Mouse (Mus musculus) heart, adult 2 months (tissue): Measurements from ENCODE around the gene Inca1. TPM values are rescaled to one million over a fixed set of nuclear protein-coding genes. Genes with fewer than 3 reads are reported as not detected.

ENCODE experiments used
- DNase-seq, 2 experiments: peaks; one replicate each; pipeline ENCODE4 v3.0.0; 2021
- H3K27ac ChIP-seq: fragments of 200-600 bp; 2 replicates; pipeline ENCODE4 v1.8.1; 2022
- H3K27me3 ChIP-seq: fragments of 200-500 bp; 2 replicates; pipeline ENCODE4 v1.6.1; 2012; ENCODE audit warnings: mild to moderate bottlenecking, low read length, inconsistent platforms, mixed read lengths; ENCODE audit not compliant: control insufficient read depth, insufficient read depth
- H3K36me3 ChIP-seq: fragments of 200-500 bp; 2 replicates; pipeline ENCODE4 v1.6.1; 2012; ENCODE audit warnings: low read length, inconsistent platforms; ENCODE audit not compliant: control insufficient read depth, insufficient read depth
- H3K4me1 ChIP-seq: fragments of 200-500 bp; 2 replicates; pipeline ENCODE4 v1.6.1; 2011; ENCODE audit warnings: low read length; ENCODE audit not compliant: control insufficient read depth, insufficient read depth
- H3K4me3 ChIP-seq: fragments of 200-600 bp; 2 replicates; pipeline ENCODE4 v1.8.1; 2022
- H3K79me2 ChIP-seq: fragments of 200-500 bp; replicated peaks from 2 replicates; pipeline ENCODE4 v1.6.1; 2012; ENCODE audit warnings: mild to moderate bottlenecking, inconsistent platforms, low read length, moderate library complexity, mixed read lengths; ENCODE audit not compliant: control insufficient read depth, insufficient read depth
- H3K9ac ChIP-seq: fragments of 200-500 bp; 2 replicates; pipeline ENCODE4 v1.6.1; 2012; ENCODE audit warnings: low read depth, mild to moderate bottlenecking, control low read depth, inconsistent platforms, low read length, mixed read lengths
- CTCF ChIP-seq: fragments of 200-600 bp; IDR thresholded peaks from 2 replicates; pipeline ENCODE4 v1.8.1; 2022; ENCODE audit warnings: antibody characterized with exemption, mild to moderate bottlenecking, moderate library complexity
- EP300 ChIP-seq: fragments of 200-500 bp; IDR thresholded peaks from 2 replicates; pipeline ENCODE4 v1.6.1; 2011; ENCODE audit warnings: low read depth, low read length, control low read depth; ENCODE audit not compliant: insufficient read depth
- POLR2A ChIP-seq: fragments of 200-500 bp; IDR thresholded peaks from 2 replicates; pipeline ENCODE4 v1.6.1; 2011; ENCODE audit warnings: mild to moderate bottlenecking, low read depth, low read length, control low read depth; ENCODE audit not compliant: insufficient read depth
- WGBS: fragments of 180-500 bp; shearing (Covaris S2); methylation state at CpG from one replicate; pipeline ENCODE4 v1.1.7; 2018; 5-methylcytosine and 5-hydroxymethylcytosine counted together
- intact Hi-C: fragments of 180-260 bp; cut with DNase I; formaldehyde crosslinking; loops from one replicate; pipeline ENCODE4 v1.15.1; 2025
- polyA plus RNA-seq: library from polyadenylated mRNA; depleted of rRNA; stranded (reverse); fragments of >200 nt; gene quantifications from 2 replicates; pipeline ENCODE4 v1.2.3, GENCODE M21; 2012
- total RNA-seq, 2 experiments: library from RNA; stranded (reverse); gene quantifications; 2 replicates each; pipeline ENCODE4 v1.2.3; 2021

Inca1 gene
- total and polyA plus RNA-seq, 3 experiments = 4.6 to 6.9 (median 6.3) TPM

GRCm38 (mm10) chr11:70701221-70701955 lies 1.4 kb upstream of the Inca1 start:
- Histone ChIP-seq H3K27me3 (no peaks in the 10 kb centered on the region), H3K27ac (peak overlapping the region; percentile 100), H3K36me3 (peaks cover 5% of the 10 kb centered on the region; the same call in 1 of the 2 replicates), H3K9ac (peak overlapping the region; percentile 91), H3K79me2 (peaks cover 2% of the 10 kb centered on the region; the same call in 1 of the 2 replicates), H3K4me1 (peaks cover 6% of the 10 kb centered on the region), H3K4me3 (peak overlapping the region; percentile 92)
- peak in 1 of 2 experiments; percentile 31 for DNase-seq
- TF ChIP-seq CTCF (no peak), POLR2A (no peak), EP300 (no peak)
- 4% methylated on average over 10 of the region's 10 CpGs for WGBS
- intact Hi-C loops = loop anchor here (2.0 kb wide), 1 partner anchor 55 kb away; the partner anchor contains the start of genes Rnf167 and Slc25a11

DNA sequence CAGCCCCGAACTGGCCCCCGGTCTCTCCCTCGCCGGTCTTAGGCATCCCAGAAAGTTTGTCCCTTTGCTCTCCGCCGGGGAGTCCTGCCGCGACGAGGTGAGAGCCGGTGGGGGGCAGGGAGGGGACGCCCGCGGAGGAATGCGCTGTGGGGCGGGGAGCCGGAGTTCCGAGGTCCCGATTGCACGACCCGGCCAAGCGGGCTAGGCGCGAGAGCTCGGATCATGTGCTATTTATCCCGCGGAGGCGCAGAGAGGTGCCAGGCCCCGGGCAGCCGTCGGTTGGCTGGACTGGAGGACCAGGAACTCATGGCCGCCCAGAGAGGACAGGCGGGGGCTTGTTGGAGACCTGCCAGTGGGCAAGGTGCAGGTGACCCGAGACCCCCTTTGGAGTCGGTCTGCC lies 658 bp upstream of the Inca1 start:
- Histone ChIP-seq H3K27me3 (no peaks in the 10 kb centered on the region), H3K79me2 (peaks cover 2% of the 10 kb centered on the region; the same call in 1 of the 2 replicates), H3K9ac (peak overlapping the region; percentile 91), H3K27ac (peak overlapping the region; percentile 100), H3K36me3 (peaks cover 5% of the 10 kb centered on the region; the same call in 1 of the 2 replicates), H3K4me1 (peaks cover 6% of the 10 kb centered on the region), H3K4me3 (peak overlapping the region; percentile 92)
- TF ChIP-seq EP300 = no peak
- peak; percentile 59; the same call in 1 of the 2 replicates for TF ChIP-seq POLR2A
- no peak for TF ChIP-seq CTCF
- peak; percentile 86 to 89 for DNase-seq
- under 1% methylated on average over 34 of the region's 34 CpGs for WGBS
- intact Hi-C loops = loop anchor here (1.0 to 2.0 kb wide), 3 partner anchors 12 to 54 kb away; partner anchors contain the start of genes Camta2, Rnf167, Slc25a11 and Spag7

DNA sequence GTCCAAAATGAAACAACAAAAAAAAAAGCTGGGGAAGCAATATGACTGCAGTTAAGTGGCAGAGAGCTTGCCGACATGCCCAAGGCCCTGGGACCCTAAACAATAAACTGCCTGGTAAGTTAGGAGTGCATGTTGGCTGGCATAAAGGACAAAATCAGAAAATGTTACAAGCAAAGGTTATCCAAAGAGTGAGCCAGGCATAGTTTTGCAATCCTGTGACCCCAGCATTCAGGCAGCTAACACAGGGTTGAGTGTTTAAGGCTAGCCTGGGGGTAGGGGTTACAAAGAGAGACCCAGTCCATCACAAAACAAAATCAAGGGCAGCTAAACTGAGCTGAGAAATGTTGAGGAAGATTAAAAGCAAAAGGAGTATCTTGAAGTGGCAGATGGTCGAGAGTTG lies 904 bp downstream of the Inca1 start:
- Histone ChIP-seq H3K79me2 (peaks cover 2% of the 10 kb centered on the region; the same call in 1 of the 2 replicates), H3K4me1 (peaks cover 6% of the 10 kb centered on the region), H3K4me3 (no peak overlapping the region), H3K9ac (no peak overlapping the region), H3K36me3 (peaks cover 5% of the 10 kb centered on the region; the same call in 1 of the 2 replicates), H3K27ac (no peak overlapping the region), H3K27me3 (no peaks in the 10 kb centered on the region)
- intact Hi-C loops = no loop called here
- WGBS = 93% methylated on average over 2 of the region's 2 CpGs
- TF ChIP-seq CTCF (no peak), POLR2A (no peak), EP300 (no peak)
- DNase-seq = no peak

- Histone ChIP-seq H3K4me3 (no peak overlapping the region), H3K36me3 (no peaks in the 10 kb centered on the region), H3K27me3 (no peaks in the 10 kb centered on the region), H3K9ac (no peak overlapping the region), H3K79me2 (peaks cover 2% of the 10 kb centered on the region; the same call in 1 of the 2 replicates), H3K4me1 (peaks cover under 1% of the 10 kb centered on the region; the same call in 1 of the 2 replicates), H3K27ac (no peak overlapping the region)
- TF ChIP-seq POLR2A (no peak), EP300 (no peak), CTCF (peak; percentile 41)
- 77% methylated on average over 3 of the region's 3 CpGs for WGBS
- intact Hi-C loops = no loop called here
- no peak for DNase-seq
Observed at GRCm38 (mm10) chr11:70697376-70697775, 2.6 kb downstream of the Inca1 start.

DNA sequence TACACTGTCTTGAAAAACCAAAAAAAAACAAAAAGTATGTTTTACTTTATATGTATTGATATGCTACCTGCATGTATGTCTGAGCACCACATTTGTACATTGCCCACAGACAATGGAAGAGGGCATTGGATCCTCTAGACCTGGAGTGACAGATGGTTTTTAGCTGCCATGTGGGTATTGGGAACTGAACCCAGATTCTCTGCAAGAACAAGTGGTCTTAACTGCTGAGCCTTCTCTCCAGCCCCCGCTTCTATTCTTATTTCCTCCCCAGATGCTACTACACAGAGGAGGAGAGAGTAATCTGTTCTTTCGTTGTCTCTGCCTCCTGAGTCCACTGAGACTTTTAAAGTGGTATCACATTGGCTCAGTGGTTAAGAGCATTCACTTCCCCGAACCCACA lies 6.5 kb downstream of the Inca1 start:
- H3K9ac ChIP-seq = no peak overlapping the region
- DNase-seq = no peak
- peaks cover 2% of the 10 kb centered on the region for H3K4me1 ChIP-seq
- H3K27ac ChIP-seq = no peak overlapping the region
- no peaks in the 10 kb centered on the region for H3K27me3 ChIP-seq
- H3K36me3 ChIP-seq = no peaks in the 10 kb centered on the region; the same call in 1 of the 2 replicates
- TF ChIP-seq EP300 = no peak
- H3K79me2 ChIP-seq = no peaks in the 10 kb centered on the region
- intact Hi-C loops = loop anchor here (5.0 kb wide), 1 partner anchor 39 kb away; no protein-coding TSS in a partner anchor
- no peak overlapping the region for H3K4me3 ChIP-seq
- WGBS = 54% methylated on average over 3 of the region's 3 CpGs

GRCm38 (mm10) chr11:70689578-70689977 lies 10.4 kb downstream of the Inca1 start:
- H3K27ac ChIP-seq = no peak overlapping the region
- no peak for DNase-seq
- WGBS = 67% methylated on average over 4 of the region's 4 CpGs
- H3K36me3 ChIP-seq = no peaks in the 10 kb centered on the region; the same call in 1 of the 2 replicates
- intact Hi-C loops = loop anchor here (5.0 kb wide), 2 partner anchors 42 to 68 kb away; partner anchors contain the start of genes Rnf167 and Slc25a11
- TF ChIP-seq CTCF (no peak), EP300 (no peak), POLR2A (no peak)
- no peaks in the 10 kb centered on the region for H3K27me3 ChIP-seq
- peaks cover 4% of the 10 kb centered on the region for H3K4me1 ChIP-seq
- no peak overlapping the region for H3K4me3 ChIP-seq
- H3K79me2 ChIP-seq = no peaks in the 10 kb centered on the region
- H3K9ac ChIP-seq = no peak overlapping the region
